Mouse (Mus musculus) brain, embryonic 14.5 days (tissue): ENCODE measurements at regions not wholly inside any gene's neighbourhood (a gene's known extent, or its start where the extent isn't known, plus 50 kb on each side); places are given as distances from the start of the nearest gene placed in this dataset.

Experiments
- CTCF ChIP-seq: fragments of 200-500 bp; IDR thresholded peaks from 2 replicates; pipeline ENCODE4 v1.5.1; 2012; ENCODE audit warnings: inconsistent platforms, mild to moderate bottlenecking, moderate library complexity, borderline replicate concordance; ENCODE audit not compliant: insufficient read depth, insufficient read length; ENCODE audit errors: extremely low read depth
- POLR2A ChIP-seq: fragments of 200-500 bp; IDR thresholded peaks from 2 replicates; pipeline ENCODE4 v1.6.1; 2012; ENCODE audit warnings: mild to moderate bottlenecking, inconsistent platforms, borderline replicate concordance; ENCODE audit not compliant: poor library complexity, insufficient read depth, insufficient read length, severe bottlenecking; ENCODE audit errors: extremely low read depth

GRCm38 (mm10) chr7:135877091-135877874, 161.1 kb upstream of the Mki67 start:
- TF ChIP-seq CTCF (no peak), POLR2A (no peak)
